Mouse (Mus musculus): Measurements from ENCODE around the gene Cfap46.

DNA sequence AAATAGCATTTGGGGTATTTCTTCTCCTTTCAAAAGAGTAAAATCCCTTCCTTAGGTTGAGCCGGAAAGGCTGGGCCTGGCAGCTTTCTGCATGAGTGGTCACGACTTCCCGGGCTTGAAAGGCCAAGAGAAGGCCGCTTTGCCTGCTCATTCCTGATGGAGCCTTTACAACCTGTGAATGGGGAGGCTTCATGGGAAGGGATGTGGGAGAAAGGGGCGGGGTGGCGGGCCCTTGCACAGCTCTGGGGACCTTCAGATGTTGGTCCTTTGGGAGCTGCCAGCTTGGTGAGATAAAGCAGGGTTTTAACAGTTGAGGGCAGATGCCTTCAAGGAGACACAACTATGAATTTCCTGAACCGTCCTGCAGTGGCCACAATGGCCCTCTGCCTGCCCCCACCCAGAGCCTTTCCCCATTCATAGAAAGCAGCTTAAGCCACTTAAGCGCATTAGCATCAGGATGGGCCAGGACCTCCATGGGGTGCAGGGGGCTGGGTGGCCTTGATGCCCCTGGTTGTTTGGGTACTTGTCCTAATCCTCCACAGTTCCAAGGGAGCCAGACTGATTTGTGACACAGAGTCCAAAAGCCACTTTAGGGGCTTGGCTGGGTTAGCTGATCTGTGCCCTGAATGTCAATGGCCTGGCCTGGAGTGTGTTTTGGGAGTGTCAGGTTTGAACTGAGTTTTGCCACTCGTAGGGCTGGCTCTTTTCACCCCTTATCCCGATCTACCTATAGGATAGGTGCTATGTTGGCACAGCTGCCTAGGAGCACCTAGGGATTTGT lies 126.7 kb downstream of the Cfap46 start:
- TF ChIP-seq CTCF (IDR thresholded peaks at IDR 0.05; ENCODE audit: low read depth, low read length) (no peak), POLR2A (IDR thresholded peaks at IDR 0.05; ENCODE audit: extremely low read depth, insufficient read depth, low read length) (no peak)

Measured in liver, adult 2 months (tissue).